Mouse (Mus musculus): Measurements from ENCODE around the gene Tubg2.

GRCm38 (mm10) chr11:101149178-101150105, 6.3 kb upstream of the Tubg2 start:
- TF ChIP-seq POLR2AphosphoS2 (IDR thresholded peaks at IDR 0.05; ENCODE audit: low read depth, low read length) (no peak), ZNF384 (IDR thresholded peaks at IDR 0.05; ENCODE audit: low read depth, low read length) (no peak), ZKSCAN1 (IDR thresholded peaks at IDR 0.05; ENCODE audit: borderline replicate concordance, low read depth, low read length) (no peak), ZC3H11A (IDR thresholded peaks at IDR 0.05; ENCODE audit: low read depth, low read length) (no peak), POLR2A (IDR thresholded peaks at IDR 0.05; ENCODE audit: low read depth, low read length) (no peak), CTCF (conservative IDR thresholded peaks at IDR 0.05 in 1 of 2, IDR thresholded peaks at IDR 0.05 in 1 of 2; ENCODE audit: low read depth in 2 of 2, low read length in 2 of 2) (no peak), JUN (IDR thresholded peaks at IDR 0.05; ENCODE audit: insufficient read depth, low read depth, low read length) (no peak), MAFK (IDR thresholded peaks at IDR 0.05; ENCODE audit: insufficient replicate concordance, low read length) (no peak), MXI1 (IDR thresholded peaks at IDR 0.05; ENCODE audit: low read depth, low read length) (no peak), SMC3 (IDR thresholded peaks at IDR 0.05; ENCODE audit: low read depth, low read length) (no peak)

All from CH12.LX (cell line).